In genomic region chr3:55064396-55064795, GRCm38 (mm10) we compare ENCODE assay signal across 8 mouse cellular contexts. TPM values are rescaled to one million over a fixed set of nuclear protein-coding genes. Genes with fewer than 3 reads are reported as not detected.
DNase-seq lines count a peak whose midpoint lies in the region; ATAC-seq and TF ChIP-seq lines count a peak whose summit lies in the region.

No protein-coding gene starts in this region.

- H3K4me2 ChIP-seq in limb, embryonic 11.5 days (ENCODE audit: low read depth, severe bottlenecking): no peak overlapping the region
- no peak overlapping the region for H3K4me2 ChIP-seq in neural tube, embryonic 11.5 days (ENCODE audit: low read depth)

- no peaks in the 10 kb centered on the region for H3K36me3 ChIP-seq in kidney, adult 2 months (ENCODE audit: control insufficient read depth, insufficient read depth, low read length)
- no peaks in the 10 kb centered on the region for H3K36me3 ChIP-seq in limb, embryonic 11.5 days (ENCODE audit: control insufficient read depth, insufficient read depth, low read length)
- H3K36me3 ChIP-seq in neural tube, embryonic 11.5 days (ENCODE audit: control insufficient read depth, insufficient read depth, low read length): no peaks in the 10 kb centered on the region

- DNase-seq in 3134 (ENCODE audit: extremely low read depth, insufficient read length, low spot score) (peak; percentile 28), NIH3T3 (ENCODE audit: low read depth) (peak; percentile 86)
- peak; percentile 94 to 95 for DNase-seq in cerebellum, postnatal 10 days
- peak; percentile 72 to 77 for DNase-seq in frontal cortex, postnatal 36 days (ENCODE audit: low spot score in 2 of 2)
- peak; percentile 63 for DNase-seq in kidney, adult 2 months
- DNase-seq in limb, embryonic 11.5 days (ENCODE audit: low spot score): peak; percentile 88
- DNase-seq in neural tube, embryonic 11.5 days (ENCODE audit: low spot score): peak; percentile 83
- peak; percentile 60 for DNase-seq in thymus, postnatal 0 days (ENCODE audit: low spot score)

- no peaks in the 10 kb centered on the region for H3K4me1 ChIP-seq in kidney, adult 2 months (ENCODE audit: control insufficient read depth, insufficient read depth, low read length)
- H3K4me1 ChIP-seq in limb, embryonic 11.5 days (ENCODE audit: control insufficient read depth, insufficient read depth, low read length): no peaks in the 10 kb centered on the region
- no peaks in the 10 kb centered on the region for H3K4me1 ChIP-seq in neural tube, embryonic 11.5 days (ENCODE audit: control insufficient read depth, insufficient read depth, low read length)

- ATAC-seq in limb, embryonic 11.5 days (ENCODE audit: insufficient number of reproducible peaks, low FRiP score, low TSS enrichment, low read depth): no peak; the same call in 1 of the 2 replicates
- peak; percentile 62 for ATAC-seq in neural tube, embryonic 11.5 days (ENCODE audit: insufficient read depth, low FRiP score, low TSS enrichment)

- no peak for TF ChIP-seq POLR2A in kidney, adult 2 months (IDR thresholded peaks at IDR 0.05; ENCODE audit: low read depth, low read length)

- H3K27ac ChIP-seq in kidney, adult 2 months (ENCODE audit: insufficient read depth, low read depth, low read length): no peak overlapping the region
- no peak overlapping the region for H3K27ac ChIP-seq in limb, embryonic 11.5 days (replicated peaks; ENCODE audit: low read depth, low read length)
- no peak overlapping the region for H3K27ac ChIP-seq in neural tube, embryonic 11.5 days (ENCODE audit: low read depth, low read length)

- WGBS in kidney, adult 2 months: 20% methylated on average over 2 of the region's 2 CpGs
- 7% methylated on average over 2 of the region's 2 CpGs for WGBS in limb, embryonic 11.5 days
- 12% methylated on average over 2 of the region's 2 CpGs for WGBS in neural tube, embryonic 11.5 days

- no peaks in the 10 kb centered on the region for H3K27me3 ChIP-seq in kidney, adult 2 months (replicated peaks; ENCODE audit: control insufficient read depth, insufficient read depth, low read length)
- H3K27me3 ChIP-seq in limb, embryonic 11.5 days (ENCODE audit: control insufficient read depth, insufficient read depth, low read length): no peaks in the 10 kb centered on the region
- H3K27me3 ChIP-seq in neural tube, embryonic 11.5 days (ENCODE audit: control insufficient read depth, insufficient read depth, low read length): no peaks in the 10 kb centered on the region

- peak; percentile 87 for TF ChIP-seq CTCF in kidney, adult 2 months (conservative IDR thresholded peaks at IDR 0.05; ENCODE audit: insufficient read depth, insufficient read length, low read depth, low read length)

- no peaks in the 10 kb centered on the region for H3K9me3 ChIP-seq in limb, embryonic 11.5 days (ENCODE audit: control insufficient read depth, low read length)
- no peaks in the 10 kb centered on the region for H3K9me3 ChIP-seq in neural tube, embryonic 11.5 days (ENCODE audit: control insufficient read depth, low read length)

- no peak overlapping the region for H3K4me3 ChIP-seq in kidney, adult 2 months (ENCODE audit: insufficient read depth, low read depth, low read length)
- no peak overlapping the region for H3K4me3 ChIP-seq in limb, embryonic 11.5 days (ENCODE audit: low read depth, low read length)
- H3K4me3 ChIP-seq in neural tube, embryonic 11.5 days (ENCODE audit: low read depth, low read length): no peak overlapping the region

- no peak overlapping the region for H3K9ac ChIP-seq in limb, embryonic 11.5 days (ENCODE audit: low read length)
- no peak overlapping the region for H3K9ac ChIP-seq in neural tube, embryonic 11.5 days (ENCODE audit: low read length)

RNA-seq across cellular contexts. Expression of gene Ccna1, which starts 9.1 kb away (rescaled TPM):
- polyA plus RNA-seq in kidney, adult 2 months (2012; rRNA removed): not detected in 2 replicates
- polyA plus RNA-seq in limb, embryonic 11.5 days (2014; fragmentation: Nextera tagmentation; extraction: Ambion mirVana): 2.0 and 2.7 TPM in 2 replicates
- polyA plus RNA-seq in neural tube, embryonic 11.5 days (2014; fragmentation: Nextera tagmentation; extraction: Ambion mirVana): 2.0 and 2.6 TPM in 2 replicates
- polyA plus RNA-seq in thymus, postnatal 0 days (2015; fragmentation: Nextera tagmentation; extraction: Ambion mirVana): 0.21 and 0.35 TPM in 2 replicates

RNA-seq across cellular contexts. Expression of gene Spg20, which starts 47.5 kb away (rescaled TPM):
- polyA plus RNA-seq in kidney, adult 2 months (2012; rRNA removed): 10.1 and 10.9 TPM in 2 replicates
- 86.9 and 93.4 TPM in 2 replicates for polyA plus RNA-seq in limb, embryonic 11.5 days (2014; fragmentation: Nextera tagmentation; extraction: Ambion mirVana)
- polyA plus RNA-seq in neural tube, embryonic 11.5 days (2014; fragmentation: Nextera tagmentation; extraction: Ambion mirVana): 55.4 and 55.5 TPM in 2 replicates
- polyA plus RNA-seq in thymus, postnatal 0 days (2015; fragmentation: Nextera tagmentation; extraction: Ambion mirVana): 16.6 and 18.7 TPM in 2 replicates

Comparison
In these comparisons a context has a peak if more than half of its experiments do, and no peak if none do; other contexts are left out.
1. DNase-seq: peak in every context shown above with its lines; median percentile 94 in cerebellum, postnatal 10 days; 88 in limb, embryonic 11.5 days; 86 in NIH3T3; 83 in neural tube, embryonic 11.5 days; 74 in frontal cortex, postnatal 36 days; 63 in kidney, adult 2 months; 60 in thymus, postnatal 0 days; 28 in 3134.